Mouse (Mus musculus): ENCODE data around the gene Svep1. TPM values are rescaled to one million over a fixed set of nuclear protein-coding genes. Genes with fewer than 3 reads are reported as not detected.
A peak's percentile ranks its signal among the peaks of the same experiment; 100 is the strongest.

The Svep1 gene
- total RNA-seq, 2 experiments from 2014 or later = 1.1 to 1.4 TPM

DNA sequence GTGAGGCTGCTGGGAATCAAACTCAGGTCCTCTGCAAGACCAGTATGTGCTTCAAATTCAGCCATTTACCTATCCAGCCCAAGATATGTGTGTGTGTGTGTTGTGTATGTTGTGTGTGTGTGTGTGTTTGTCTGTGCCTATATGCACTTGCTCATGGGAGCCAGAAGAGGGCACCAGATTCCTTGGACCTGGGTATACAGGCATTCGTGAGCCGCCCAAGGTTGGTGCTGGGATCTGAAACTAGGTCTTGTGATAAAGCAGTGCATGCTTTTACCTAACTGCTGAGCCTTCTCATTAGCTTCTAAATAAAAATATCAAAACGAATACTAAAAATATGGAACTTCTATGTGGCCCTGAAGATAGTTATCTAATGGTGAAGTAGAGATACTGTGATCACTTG, 121.3 kb downstream of the Svep1 start:
- DNase-seq (ENCODE audit: low spot score in 2 of 2) = no peak

DNA sequence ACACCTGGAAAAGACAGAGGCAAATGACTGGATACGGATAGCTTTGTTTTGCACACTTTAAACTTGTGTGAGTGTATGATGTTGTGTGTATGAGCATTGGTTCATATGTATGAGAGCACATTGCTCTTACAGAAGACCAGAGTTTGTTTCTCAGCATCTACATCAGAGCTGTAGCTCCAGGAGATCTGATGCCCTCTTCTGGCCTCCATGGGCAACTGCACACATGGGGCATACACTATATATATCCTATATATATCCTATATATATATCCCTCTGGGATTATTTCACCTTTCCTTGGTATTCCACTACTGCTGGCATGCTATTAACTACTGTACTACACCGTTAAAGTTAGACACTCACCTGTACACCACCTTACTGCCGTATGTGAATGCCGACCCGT, 122.5 kb downstream of the Svep1 start:
- DNase-seq (ENCODE audit: low spot score in 2 of 2) = no peak

DNA sequence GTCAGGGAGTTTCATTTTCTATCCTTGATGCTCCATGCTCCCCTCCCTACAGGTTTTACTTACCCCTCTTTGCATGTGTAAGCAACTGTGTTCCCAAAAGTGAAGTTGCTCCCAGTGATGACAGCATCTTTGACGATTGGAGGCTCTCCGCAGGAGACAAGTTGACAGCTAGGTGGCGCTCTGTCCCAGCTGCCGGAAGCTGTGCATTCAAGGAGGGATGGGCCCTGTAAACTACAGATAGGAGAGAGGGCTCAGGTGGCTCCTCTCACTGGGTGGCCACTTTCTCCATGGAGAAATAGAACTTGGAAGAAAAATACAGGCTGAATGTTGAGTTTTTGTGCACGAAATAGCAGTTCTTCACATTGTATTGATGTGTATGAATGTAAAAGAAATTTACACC, 124.1 kb downstream of the Svep1 start:
- DNase-seq (ENCODE audit: low spot score in 2 of 2) = peak; percentile 66 to 80

DNA sequence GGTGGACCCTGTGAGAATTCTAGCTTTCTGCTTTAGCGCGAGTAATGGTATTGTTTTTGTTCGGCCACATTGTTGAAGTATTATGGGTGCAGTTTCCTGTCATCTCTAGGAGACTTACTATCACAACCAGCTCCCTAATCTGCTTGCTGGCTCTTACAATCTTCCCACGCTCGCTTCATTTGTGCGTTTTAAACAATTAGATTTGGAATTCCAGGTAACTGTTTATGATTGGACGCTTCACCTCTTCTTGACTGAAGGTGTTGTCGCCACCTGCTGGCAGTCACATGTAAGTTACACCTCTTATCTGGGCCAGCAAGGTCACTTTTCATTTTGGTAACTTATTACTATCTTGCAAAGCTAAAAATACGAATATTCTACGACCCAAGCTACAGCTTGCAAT, 127.0 kb downstream of the Svep1 start:
- peak; percentile 49 to 61 for DNase-seq (ENCODE audit: low spot score in 2 of 2)

DNA sequence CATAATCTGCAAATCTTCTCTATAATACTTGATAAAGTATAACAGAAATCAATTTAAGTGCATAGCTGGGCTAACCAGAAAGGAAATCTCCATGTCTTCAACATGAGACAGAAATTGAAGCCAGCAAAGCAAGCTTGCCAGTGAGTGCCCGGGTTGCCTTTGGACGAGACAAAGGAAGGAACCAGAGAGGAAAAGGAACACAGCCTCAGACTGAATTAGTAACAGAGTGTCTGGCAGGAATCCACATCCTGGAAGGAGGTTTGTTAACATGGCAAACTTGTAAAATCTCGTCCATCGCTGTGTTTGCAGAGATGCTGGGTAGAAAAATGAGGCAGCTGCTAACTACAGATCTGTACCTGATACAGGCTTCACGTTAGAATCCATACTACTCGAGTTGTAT, 128.7 kb downstream of the Svep1 start:
- DNase-seq (ENCODE audit: low spot score in 2 of 2) = peak in 1 of 2 experiments; percentile 15

DNA sequence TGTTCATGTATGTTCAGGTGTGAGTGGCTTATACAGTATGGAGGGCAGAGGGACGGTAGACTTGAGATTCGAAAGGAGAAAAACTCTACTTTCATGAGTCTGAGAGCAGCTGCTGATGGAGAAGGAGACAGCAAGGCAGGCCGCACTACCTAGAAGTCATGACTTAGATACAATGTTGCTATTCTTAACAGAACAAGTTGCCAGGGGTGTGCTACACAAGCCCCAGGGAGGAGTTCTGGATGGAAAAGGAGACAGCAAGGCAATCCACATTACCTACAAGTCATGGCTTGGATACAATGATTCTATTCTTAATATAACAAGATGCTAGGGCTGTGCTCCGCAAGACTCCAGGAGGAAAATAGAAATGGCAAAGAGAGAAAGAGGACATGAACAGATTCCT, 129.1 kb downstream of the Svep1 start:
- no peak for DNase-seq (ENCODE audit: low spot score in 2 of 2)

DNA sequence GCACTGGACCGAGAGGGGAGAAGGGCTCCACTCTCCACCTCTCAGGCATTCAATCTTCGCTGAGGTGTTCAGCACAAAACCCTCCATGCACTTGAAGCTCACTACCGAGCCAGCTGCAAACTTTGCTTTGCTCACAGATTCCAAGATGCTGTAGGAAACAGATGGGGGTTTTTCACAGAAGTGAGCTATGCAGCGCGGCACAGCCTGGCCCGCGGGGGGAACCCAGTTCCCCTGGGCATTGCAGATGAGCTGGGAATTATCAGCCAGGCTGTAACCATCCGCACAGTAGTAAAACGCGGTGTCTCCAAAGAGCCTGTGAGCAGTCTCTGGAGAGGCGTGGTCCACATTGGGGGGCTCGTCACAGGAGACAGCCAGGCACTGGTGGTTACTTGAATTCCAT, 133.8 kb downstream of the Svep1 start:
- no peak for DNase-seq (ENCODE audit: low spot score in 2 of 2)

DNA sequence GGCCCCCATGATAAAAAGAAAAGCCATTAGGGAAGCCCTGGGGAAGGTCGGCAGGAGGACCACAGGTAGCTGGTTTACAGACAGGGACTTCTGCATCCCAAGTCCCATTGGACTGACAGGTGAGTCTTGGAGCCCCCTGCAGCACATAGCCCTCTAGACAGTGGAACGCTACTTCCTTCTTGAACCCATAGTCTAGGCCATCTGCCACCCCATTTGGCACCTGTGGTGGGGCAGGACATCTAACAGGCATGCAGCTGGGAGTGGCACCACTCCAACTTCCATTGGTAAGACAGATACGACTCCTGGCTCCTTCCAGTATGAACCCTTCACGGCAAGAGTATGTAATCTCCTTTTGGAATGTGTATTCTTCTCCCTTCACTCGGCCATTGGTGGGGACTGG, 137.8 kb downstream of the Svep1 start:
- DNase-seq (ENCODE audit: low spot score in 2 of 2) = no peak

DNA sequence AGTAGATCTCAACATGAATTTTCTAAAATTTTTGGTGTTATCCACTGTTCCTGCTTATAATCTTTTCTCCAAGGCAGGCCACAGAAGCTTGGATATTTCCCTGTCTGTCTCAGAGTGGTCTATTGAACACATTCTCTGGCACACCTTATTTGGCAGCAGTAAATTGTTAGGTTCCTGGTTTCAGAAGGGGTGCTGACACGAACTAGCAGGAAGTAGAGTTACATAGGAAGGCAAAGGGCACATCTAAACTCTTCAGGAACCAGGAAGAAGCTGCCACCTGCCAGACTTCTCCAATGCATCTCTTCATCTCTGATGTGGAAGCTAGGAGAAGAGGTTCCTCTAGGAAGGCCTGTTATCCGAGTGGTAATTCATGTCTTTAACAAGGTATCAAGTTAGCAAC, 141.9 kb downstream of the Svep1 start:
- DNase-seq (ENCODE audit: low spot score in 2 of 2) = no peak

DNA sequence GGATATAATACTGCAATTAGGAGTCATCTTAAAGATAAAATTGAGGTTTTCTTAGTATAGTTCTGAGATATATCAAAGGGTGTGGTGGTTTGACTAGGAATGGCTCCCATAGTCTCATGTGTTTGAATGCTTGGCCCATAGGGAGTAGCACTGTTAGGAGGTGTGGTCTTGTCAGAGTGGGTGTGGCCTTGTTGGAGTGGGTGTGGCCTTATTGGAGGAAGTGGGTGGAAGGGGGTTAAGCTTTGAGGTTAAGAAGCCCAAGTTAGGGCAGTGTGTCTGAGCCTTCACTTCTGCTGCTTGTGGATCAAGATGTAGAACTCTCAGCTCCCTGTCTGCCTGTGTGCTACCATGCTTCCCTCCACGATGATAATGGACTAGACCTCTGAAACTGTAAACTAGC, 143.7 kb downstream of the Svep1 start:
- DNase-seq (ENCODE audit: low spot score in 2 of 2) = no peak

DNA sequence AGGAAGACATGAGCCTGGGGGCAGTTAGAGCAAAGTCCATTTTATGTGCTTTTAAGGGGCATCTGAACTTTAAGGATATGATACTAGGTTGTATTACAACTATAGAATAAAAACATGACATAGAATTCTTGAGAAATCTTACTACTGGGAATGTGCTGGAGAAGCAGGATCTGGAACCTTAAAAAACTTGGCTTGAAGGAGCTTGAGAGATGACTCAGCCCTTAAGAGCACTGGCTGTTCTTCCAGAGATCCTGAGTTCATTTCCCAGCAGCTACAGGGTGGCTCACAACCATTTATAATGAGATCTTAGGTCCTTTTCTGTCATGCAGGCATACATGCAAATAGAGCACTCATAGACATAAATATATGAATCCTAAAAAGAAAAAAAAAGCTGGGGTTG, 151.0 kb downstream of the Svep1 start:
- DNase-seq (ENCODE audit: low spot score in 2 of 2) = no peak

DNA sequence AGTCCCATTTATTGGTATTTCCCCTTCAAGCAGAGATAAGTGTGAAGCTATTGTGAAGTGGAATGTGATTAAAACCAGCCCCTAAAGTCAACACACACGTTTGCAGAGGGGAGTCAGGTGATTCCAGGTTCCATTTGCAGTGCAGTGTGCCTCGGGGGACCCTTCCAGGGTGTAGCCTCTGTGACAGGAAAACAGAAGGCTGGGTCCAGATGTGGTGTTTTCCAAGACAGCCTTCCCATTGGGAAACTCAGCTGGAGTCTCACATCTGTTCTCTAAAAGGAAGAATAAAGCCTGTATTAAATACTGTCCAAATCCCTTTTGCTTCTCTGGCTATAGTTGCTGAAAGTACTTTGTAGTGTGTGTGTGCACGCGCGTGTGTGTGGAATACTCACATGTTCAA, 152.2 kb downstream of the Svep1 start:
- DNase-seq (ENCODE audit: low spot score in 2 of 2) = no peak

DNA sequence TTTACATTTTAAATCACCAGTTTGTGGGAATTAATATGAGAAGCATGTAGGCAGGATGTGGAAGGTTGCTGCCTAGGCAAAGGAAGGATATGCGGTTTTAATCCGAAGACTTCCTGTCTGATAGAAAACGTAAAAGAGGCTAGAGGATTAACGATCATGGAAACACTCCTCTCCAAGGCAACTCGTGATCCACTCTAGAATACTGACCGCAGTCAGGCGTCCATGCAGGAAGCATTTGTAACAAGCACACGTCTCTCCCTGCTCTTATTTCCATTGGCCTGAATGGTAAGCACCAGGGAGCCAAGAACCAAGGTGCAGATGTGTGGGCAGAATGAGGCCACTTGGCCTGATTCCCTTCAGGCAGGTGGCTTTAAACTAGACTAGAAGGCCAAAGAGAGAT, 155.9 kb downstream of the Svep1 start:
- no peak for DNase-seq (ENCODE audit: low spot score in 2 of 2)

DNA sequence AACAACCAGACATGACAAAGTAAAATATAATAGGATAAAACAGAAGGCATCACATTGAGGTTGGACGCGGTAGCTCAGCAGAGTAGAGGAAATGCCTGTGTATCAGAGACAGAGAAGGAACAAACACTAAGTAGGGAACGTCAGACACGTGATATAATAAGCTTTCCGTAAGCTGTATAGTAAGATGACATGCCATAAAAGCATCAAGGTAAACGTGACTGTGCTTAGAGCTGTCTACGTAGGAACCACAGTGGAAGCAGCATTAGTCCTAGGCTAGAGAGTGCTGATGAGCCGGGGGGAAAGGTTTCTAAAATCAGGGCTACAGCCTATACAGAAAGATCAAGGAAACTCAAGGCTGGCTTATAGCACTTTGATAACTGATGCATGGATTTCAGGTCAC, 156.4 kb downstream of the Svep1 start:
- DNase-seq (ENCODE audit: low spot score in 2 of 2) = no peak

DNA sequence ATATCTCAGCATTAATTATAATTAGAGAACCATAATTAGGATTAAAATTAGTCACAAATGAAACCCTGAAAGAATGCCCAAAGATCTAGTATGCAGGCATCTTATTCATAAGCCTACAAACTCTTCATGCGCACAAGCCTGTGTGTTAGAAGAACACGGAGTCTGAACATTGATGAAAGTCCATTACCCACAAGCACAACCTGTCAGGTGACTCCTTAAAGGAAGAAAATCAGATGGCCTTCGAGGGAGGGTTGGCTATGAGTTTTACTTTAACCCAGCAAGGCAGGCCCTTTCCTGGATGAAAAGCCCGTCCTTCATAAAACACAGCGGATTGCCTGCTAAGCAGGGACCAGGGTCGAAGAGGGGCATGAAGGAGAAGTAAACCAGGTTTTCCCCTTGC, 161.8 kb downstream of the Svep1 start:
- DNase-seq (ENCODE audit: low spot score in 2 of 2) = no peak

DNA sequence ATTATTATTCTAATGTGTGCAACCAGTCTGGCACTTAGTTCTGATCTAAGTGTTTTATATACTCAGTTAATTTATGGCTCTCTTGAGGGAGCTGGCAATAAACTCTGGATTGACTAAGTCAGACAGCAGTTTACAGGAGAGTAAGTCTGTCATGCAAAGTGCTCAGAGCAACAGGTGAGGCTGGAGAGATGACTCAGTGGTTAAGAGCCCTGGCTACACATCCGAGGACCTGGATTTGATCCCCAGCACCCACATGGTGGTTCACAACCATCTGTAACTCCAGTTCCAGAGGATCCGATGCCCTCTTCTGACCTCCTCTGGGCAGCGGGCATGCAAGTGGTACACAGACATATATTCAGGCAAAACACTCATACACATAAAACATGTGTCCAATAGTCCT, 162.3 kb downstream of the Svep1 start:
- no peak for DNase-seq (ENCODE audit: low spot score in 2 of 2)

DNA sequence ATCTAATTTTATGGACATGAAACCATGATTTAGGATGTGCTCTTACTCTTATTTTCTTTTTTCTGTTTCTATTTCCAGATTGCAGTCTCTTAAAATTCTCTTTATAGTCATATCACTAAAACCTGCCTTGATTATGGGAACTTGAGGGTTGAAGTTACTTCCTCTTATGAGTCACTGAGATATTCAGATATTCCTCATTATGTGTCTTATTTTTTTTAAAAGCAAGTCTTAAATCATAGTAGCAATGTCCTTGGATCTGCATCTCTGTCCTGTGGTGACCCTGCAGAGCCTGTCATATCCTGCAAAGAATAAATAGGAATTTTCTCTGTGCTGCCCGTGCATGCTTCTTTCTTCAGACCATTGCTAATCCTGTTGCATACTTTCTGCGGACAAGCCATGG, 166.6 kb downstream of the Svep1 start:
- no peak for DNase-seq (ENCODE audit: low spot score in 2 of 2)

DNA sequence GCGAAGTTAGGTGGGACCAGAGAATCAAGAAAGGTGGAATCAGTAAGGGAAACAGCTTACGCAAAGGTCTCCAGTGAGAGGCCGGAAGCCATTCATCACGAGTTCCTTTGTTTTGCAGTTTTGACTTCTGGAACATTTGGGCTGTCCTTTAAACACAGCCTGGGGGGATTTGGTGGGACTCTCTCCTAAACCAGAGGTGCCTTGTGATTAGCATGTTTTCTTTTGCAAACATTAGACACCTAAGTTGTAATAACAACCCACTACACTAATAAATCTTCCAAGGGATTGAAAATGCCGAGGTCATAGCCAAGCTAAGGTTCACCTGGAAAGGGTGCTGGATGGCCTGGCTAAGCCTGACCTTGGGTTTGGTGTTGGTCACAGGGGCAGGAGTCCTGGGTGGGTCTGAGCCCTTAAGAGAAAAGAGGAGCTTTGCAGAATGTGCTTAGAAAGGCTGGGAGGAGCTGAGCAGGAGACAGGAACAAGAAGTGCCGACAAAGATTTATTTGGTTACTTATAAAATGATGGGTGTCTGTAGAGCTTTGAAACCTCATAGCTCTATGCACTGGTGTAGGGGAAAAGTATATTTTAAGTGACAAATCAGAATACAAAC, 169.5 kb downstream of the Svep1 start:
- DNase-seq (ENCODE audit: low spot score in 2 of 2) = no peak

DNA sequence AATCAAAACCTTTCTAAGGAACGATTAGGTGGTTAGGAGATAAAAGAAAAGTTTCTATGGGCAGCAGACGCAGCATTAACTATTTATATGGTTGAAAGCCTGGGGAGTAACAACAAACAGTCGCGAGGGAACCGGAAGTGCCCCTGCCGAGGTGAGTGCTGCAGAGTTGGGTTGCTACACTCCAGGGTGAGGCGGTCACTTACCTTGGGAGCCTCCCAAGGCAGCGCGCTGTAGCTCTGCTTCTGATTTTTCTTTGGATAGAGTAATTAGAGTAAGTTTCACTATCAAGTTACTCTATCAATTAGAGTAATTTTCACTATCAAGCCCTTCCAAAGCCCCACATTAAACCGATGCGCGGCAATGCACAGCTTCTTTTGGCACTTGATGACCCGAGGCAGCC, 172.0 kb downstream of the Svep1 start:
- no peak for DNase-seq (ENCODE audit: low spot score in 2 of 2)

DNA sequence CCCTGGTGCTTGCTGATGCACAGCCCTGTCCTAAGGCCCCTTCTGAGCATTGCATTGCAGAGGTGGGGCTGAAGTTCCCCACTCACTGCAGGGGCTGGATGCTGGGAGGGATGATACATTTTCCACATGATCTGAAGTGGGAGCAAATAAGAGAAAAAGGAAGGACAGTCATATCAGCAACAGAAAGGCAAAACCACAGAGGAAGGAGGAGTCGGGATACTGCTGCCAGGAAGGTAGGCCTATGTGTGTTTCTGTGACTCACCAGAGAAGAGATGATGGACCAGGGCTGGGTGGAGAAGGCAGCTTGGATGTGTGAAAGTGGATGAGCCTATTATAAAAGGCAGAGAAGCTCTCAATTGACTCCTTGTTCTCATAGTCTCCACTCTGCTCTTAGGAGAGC, 173.9 kb downstream of the Svep1 start:
- peak; percentile 1 to 3 for DNase-seq (ENCODE audit: low spot score in 2 of 2)

DNA sequence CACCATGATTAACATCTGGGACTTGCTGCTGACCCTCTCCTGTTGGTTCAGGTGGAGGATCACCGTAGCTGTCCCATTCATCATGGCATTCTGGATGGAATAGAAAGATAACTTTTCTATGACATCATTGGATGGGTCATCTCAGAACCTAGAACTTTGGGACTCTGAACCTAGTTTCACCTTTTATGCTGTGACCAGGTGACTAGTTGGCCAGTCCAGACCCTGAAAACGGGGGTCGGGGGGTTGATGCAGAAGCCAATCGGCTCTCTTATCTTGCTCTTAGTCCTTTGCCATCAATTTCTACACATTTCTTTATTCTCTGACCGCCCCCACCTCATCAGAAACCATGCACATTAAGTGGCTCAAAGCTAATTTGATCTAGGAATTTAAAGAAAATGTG, 197.6 kb downstream of the Svep1 start, which contains the start of gene Txndc8:
Gene Txndc8 (minus strand): TSS at position 101 of the 400 bp plus-strand sequence.
- DNase-seq (ENCODE audit: low spot score in 2 of 2) = no peak

DNA sequence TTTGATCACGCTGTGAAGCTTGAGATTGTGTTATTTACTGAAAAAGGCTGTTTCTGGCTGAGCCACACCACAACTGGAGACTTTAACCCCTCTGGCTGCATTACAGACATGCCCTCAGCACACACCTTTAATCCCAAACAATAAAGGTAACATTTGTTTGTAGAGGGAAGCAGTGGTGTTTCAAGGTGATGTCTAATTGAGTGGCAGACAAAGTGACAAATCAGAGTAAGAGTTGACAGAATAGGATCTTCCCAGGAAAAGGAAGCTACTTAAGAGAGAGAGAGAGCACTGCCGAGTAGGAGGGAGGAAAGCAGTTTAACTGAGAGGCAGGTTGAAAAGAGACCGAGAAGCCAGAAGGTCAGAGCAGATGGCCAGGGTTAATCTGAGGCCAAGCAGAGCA, 203.2 kb downstream of the Svep1 start:
- DNase-seq (ENCODE audit: low spot score in 2 of 2) = no peak
